Mouse (Mus musculus) CH12.LX (cell line): Measurements from ENCODE around the gene Rsph14. TPM values are rescaled to one million over a fixed set of nuclear protein-coding genes. Genes with fewer than 3 reads are reported as not detected.

Source experiments
- DNase-seq: peaks from one replicate; pipeline ENCODE4 v3.0.0-alpha.2; 2013; ENCODE audit errors: extremely low read depth
- H3K27ac ChIP-seq: 2 replicates; pipeline ENCODE4 v1.5.1; 2012; ENCODE audit warnings: low read depth, mild to moderate bottlenecking, control low read depth, moderate library complexity; ENCODE audit not compliant: insufficient read depth
- H3K27me3 ChIP-seq: replicated peaks from 2 replicates; pipeline ENCODE3; 2012; ENCODE audit warnings: inconsistent platforms
- H3K36me3 ChIP-seq, 2 experiments: replicated peaks in 1 of 2; 2 replicates each; pipeline versions ENCODE3 to v1.6.1; 2012; ENCODE audit warnings: inconsistent platforms in 1 of 2, low read length in 1 of 2, mild to moderate bottlenecking in 1 of 2, mixed read lengths in 1 of 2, moderate library complexity in 1 of 2; ENCODE audit not compliant: control insufficient read depth in 1 of 2, insufficient read depth in 1 of 2
- H3K4me1 ChIP-seq, 2 experiments: 2 replicates each; pipeline ENCODE4 v1.6.1; 2012; ENCODE audit warnings: inconsistent platforms in 1 of 2, moderate library complexity in 1 of 2; ENCODE audit not compliant: insufficient read depth in 2 of 2, control insufficient read depth in 1 of 2
- H3K4me2 ChIP-seq: 2 replicates; pipeline ENCODE4 v1.6.1; 2012; ENCODE audit warnings: low read depth, mild to moderate bottlenecking, control low read depth; ENCODE audit not compliant: poor library complexity, insufficient read depth, severe bottlenecking
- H3K4me3 ChIP-seq, 3 experiments: fragments of 150-350 bp in 1 of 3; sonication (generic) in 1 of 3; replicated peaks in 1 of 3; 2 replicates each; pipeline versions ENCODE3 to v1.5.1; 2011 to 2012; ENCODE audit warnings: low read depth in 2 of 3, low read length in 2 of 3, mild to moderate bottlenecking in 2 of 3, moderate library complexity in 2 of 3, control low read depth in 1 of 3, improper control_type of control experiment in 1 of 3, inconsistent platforms in 1 of 3, mixed read lengths in 1 of 3; ENCODE audit not compliant: poor library complexity in 1 of 3
- H3K79me2 ChIP-seq: replicated peaks from 2 replicates; pipeline ENCODE4 v1.6.1; 2012; ENCODE audit warnings: mild to moderate bottlenecking, moderate library complexity; ENCODE audit not compliant: control insufficient read depth, poor library complexity, insufficient read depth, severe bottlenecking; ENCODE audit errors: extremely low read depth
- H3K9ac ChIP-seq: 2 replicates; pipeline ENCODE4 v1.6.1; 2012; ENCODE audit warnings: low read depth, mild to moderate bottlenecking, control low read depth, moderate library complexity; ENCODE audit not compliant: insufficient read depth
- H3K9me3 ChIP-seq: replicated peaks from 2 replicates; pipeline ENCODE3; 2012; ENCODE audit warnings: low read length, inconsistent platforms, mixed read lengths
- CTCF ChIP-seq, 2 experiments: IDR thresholded peaks in 1 of 2; conservative IDR thresholded peaks in 1 of 2; 2 replicates each; pipeline ENCODE4 v1.5.1; 2011 to 2012; ENCODE audit warnings: low read depth in 2 of 2, low read length in 2 of 2, improper control_type of control experiment in 1 of 2, inconsistent platforms in 1 of 2, mild to moderate bottlenecking in 1 of 2, moderate library complexity in 1 of 2
- E2F4 ChIP-seq: IDR thresholded peaks from 2 replicates; pipeline ENCODE4 v1.6.1; 2011; ENCODE audit warnings: low read depth, low read length, improper control_type of control experiment; ENCODE audit not compliant: insufficient replicate concordance
- EP300 ChIP-seq: IDR thresholded peaks from 2 replicates; pipeline ENCODE4 v1.6.1; 2011; ENCODE audit warnings: low read length, improper control_type of control experiment
- GABPA ChIP-seq: IDR thresholded peaks from 2 replicates; pipeline ENCODE4 v1.6.1; 2012; ENCODE audit warnings: low read depth, low read length, improper control_type of control experiment, inconsistent platforms; ENCODE audit not compliant: insufficient replicate concordance
- IRF4 ChIP-seq: IDR thresholded peaks from 2 replicates; pipeline ENCODE4 v1.6.1; 2014; ENCODE audit warnings: low read depth, mild to moderate bottlenecking, inconsistent platforms, low read length, improper control_type of control experiment
- MAFK ChIP-seq: IDR thresholded peaks from 2 replicates; pipeline ENCODE4 v1.6.1; 2011; ENCODE audit warnings: low read length, improper control_type of control experiment; ENCODE audit not compliant: insufficient replicate concordance
- MEF2A ChIP-seq: IDR thresholded peaks from 2 replicates; pipeline ENCODE4 v1.6.1; 2014; ENCODE audit warnings: low read depth, mild to moderate bottlenecking, inconsistent platforms, low read length, improper control_type of control experiment, borderline replicate concordance
- PAX5 ChIP-seq: IDR thresholded peaks from 2 replicates; pipeline ENCODE4 v1.6.1; 2012; ENCODE audit warnings: low read length, inconsistent platforms, mixed read lengths
- RCOR1 ChIP-seq: conservative IDR thresholded peaks from 2 replicates; pipeline ENCODE4 v1.6.1; 2012; ENCODE audit warnings: low read depth, mild to moderate bottlenecking, inconsistent platforms, low read length, improper control_type of control experiment
- SMC3 ChIP-seq: IDR thresholded peaks from 2 replicates; pipeline ENCODE4 v1.6.1; 2011; ENCODE audit warnings: low read depth, low read length, improper control_type of control experiment
- TCF12 ChIP-seq: IDR thresholded peaks from 2 replicates; pipeline ENCODE4 v1.6.1; 2014; ENCODE audit warnings: low read depth, mild to moderate bottlenecking, inconsistent platforms, low read length, improper control_type of control experiment
- UBTF ChIP-seq: IDR thresholded peaks from 2 replicates; pipeline ENCODE4 v1.6.1; 2012; ENCODE audit warnings: low read depth, mild to moderate bottlenecking, inconsistent platforms, low read length, improper control_type of control experiment, moderate library complexity
- ZC3H11A ChIP-seq: IDR thresholded peaks from 2 replicates; pipeline ENCODE4 v1.6.1; 2012; ENCODE audit warnings: low read depth, mild to moderate bottlenecking, inconsistent platforms, low read length, improper control_type of control experiment
- ZNF384 ChIP-seq: IDR thresholded peaks from 2 replicates; pipeline ENCODE4 v1.6.1; 2012; ENCODE audit warnings: low read depth, low read length, improper control_type of control experiment, inconsistent platforms
- dilution Hi-C: fragments of 300-500 bp; cut with MboI; formaldehyde crosslinking; loops from 2 replicates; pipeline ENCODE4 v1.14.3; 2020; ENCODE audit warnings: low sequenced_read_pairs; ENCODE audit not compliant: extremely low pct_unique_long_range_greater_than_20kb, extremely low pct_ligation_motif_present
- in situ Hi-C: fragments of 300-500 bp; cut with MboI; formaldehyde crosslinking; loops from 3 replicates; pipeline ENCODE4 v1.14.3; 2019; ENCODE audit warnings: low sequenced_read_pairs, low pct_ligation_motif_present, low pct_unique_long_range_greater_than_20kb, mixed read lengths
- polyA plus RNA-seq: library from polyadenylated mRNA; unstranded; fragments of >175 nt; gene quantifications from 2 replicates; pipeline ENCODE4 v1.2.1, GENCODE M21; 2012; ENCODE audit warnings: low read depth; ENCODE audit not compliant: insufficient read length
- total RNA-seq, 2 experiments: library from RNA; depleted of rRNA; stranded (reverse); fragments of 300-350 nt in 1 of 2; fragments of >200 nt in 1 of 2; gene quantifications; 2 replicates each; pipeline ENCODE4 v1.2.3; 2012 to 2014

The Rsph14 gene
- total and polyA plus RNA-seq, 3 experiments = not detected

DNA sequence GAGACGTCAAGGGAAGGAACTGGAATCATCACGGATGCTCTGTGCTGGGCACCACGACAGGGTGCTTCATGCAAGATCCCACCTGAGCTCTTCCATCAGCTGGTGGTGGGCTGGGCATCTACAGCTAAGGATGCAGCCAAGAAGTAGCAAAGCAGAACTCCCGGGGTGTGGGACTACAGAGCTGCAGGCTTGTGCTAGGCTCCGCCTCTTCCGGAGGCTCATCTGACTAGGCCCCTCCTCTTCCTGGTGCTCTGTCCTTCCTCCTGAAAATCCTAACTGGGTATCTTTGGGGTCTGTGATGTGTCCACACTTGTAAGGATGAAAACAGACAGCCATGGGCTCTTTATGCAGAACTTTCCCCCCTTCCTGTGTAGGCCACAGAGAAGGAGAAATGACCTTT is 33.3 kb upstream of the Rsph14 start:
- peaks cover 4 to 47% of the 10 kb centered on the region in 2 experiments for H3K36me3 ChIP-seq
- TF ChIP-seq PAX5 = no peak
- no peak for TF ChIP-seq GABPA
- TF ChIP-seq EP300 = no peak
- TF ChIP-seq RCOR1 = no peak
- no peak for TF ChIP-seq MEF2A
- no peak for TF ChIP-seq SMC3
- no peak for TF ChIP-seq ZC3H11A
- TF ChIP-seq MAFK = no peak
- no peak for TF ChIP-seq CTCF (conservative IDR thresholded peaks at IDR 0.05 in 1 of 2, IDR thresholded peaks at IDR 0.05 in 1 of 2; ENCODE audit: low read depth in 2 of 2, low read length in 2 of 2)
- TF ChIP-seq ZNF384 = no peak
- no peak for TF ChIP-seq UBTF
- TF ChIP-seq IRF4 = no peak
- TF ChIP-seq TCF12 = no peak
- H3K79me2 ChIP-seq = peaks cover 58% of the 10 kb centered on the region
- no peak overlapping the region for H3K4me3 ChIP-seq
- in situ Hi-C loops (no loop called here), dilution Hi-C loops (no loop called here)
- H3K4me2 ChIP-seq = no peak overlapping the region
- no peak overlapping the region for H3K9ac ChIP-seq
- H3K9me3 ChIP-seq = no peaks in the 10 kb centered on the region
- H3K4me1 ChIP-seq = peaks cover 17 to 88% of the 10 kb centered on the region in 2 experiments
- no peak for DNase-seq
- H3K27ac ChIP-seq = no peak overlapping the region
- no peaks in the 10 kb centered on the region for H3K27me3 ChIP-seq

DNA sequence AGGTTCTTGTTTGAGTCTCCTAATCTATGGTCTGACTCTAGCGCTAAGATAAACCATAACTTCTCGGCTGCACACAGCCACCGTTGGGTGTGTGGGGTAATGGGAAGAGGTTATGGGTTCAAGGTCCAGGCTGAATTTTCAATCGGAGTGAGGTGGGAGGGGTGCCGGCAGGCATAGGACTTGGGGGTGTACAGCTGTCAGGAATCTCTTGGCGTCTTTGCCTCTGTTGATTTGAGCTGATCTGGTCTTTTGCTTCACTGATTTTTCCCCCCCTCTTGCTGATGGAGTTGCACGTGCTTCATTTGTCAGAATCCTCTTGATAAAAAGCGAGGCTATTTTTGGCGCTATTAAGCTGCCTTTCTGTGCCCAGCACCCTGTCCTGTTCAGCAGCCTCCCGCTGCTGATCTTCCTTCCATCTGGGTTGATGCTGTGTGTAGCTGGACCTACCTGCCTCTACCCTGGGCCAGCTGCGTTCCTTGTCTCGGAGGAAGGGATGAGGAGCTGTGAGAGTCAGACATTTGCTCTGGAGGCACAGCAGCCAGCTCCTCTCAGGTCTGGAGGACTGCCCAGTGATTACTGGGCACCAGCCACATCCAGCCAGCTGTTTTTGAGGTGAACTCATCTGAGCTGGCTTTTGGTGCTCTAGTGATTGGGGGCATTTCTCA is 31.0 kb upstream of the Rsph14 start:
- dilution Hi-C loops (no loop called here), in situ Hi-C loops (loop anchor here (5.0 kb wide), 1 partner anchor 89 kb away; no protein-coding TSS in a partner anchor)
- Histone ChIP-seq H3K4me3 (peak overlapping the region; percentile 11 to 33 (median 28)), H3K27me3 (no peaks in the 10 kb centered on the region), H3K9me3 (no peaks in the 10 kb centered on the region), H3K4me2 (peak overlapping the region; percentile 53), H3K27ac (no peak overlapping the region), H3K36me3 (peaks cover 4 to 42% of the 10 kb centered on the region in 2 experiments), H3K9ac (no peak overlapping the region; the same call in 1 of the 2 replicates), H3K4me1 (peaks cover 14 to 72% of the 10 kb centered on the region in 2 experiments), H3K79me2 (peaks cover 50% of the 10 kb centered on the region)
- TF ChIP-seq IRF4 = no peak
- TF ChIP-seq E2F4 = no peak
- no peak for DNase-seq
